Mouse (Mus musculus) midbrain, embryonic 10.5 days (tissue): Measurements from ENCODE around the gene N4bp2. TPM values are rescaled to one million over a fixed set of nuclear protein-coding genes. Genes with fewer than 3 reads are reported as not detected.

Experiments
- DNase-seq: peaks from one replicate; pipeline ENCODE4 v3.0.0-alpha.2; 2017; ENCODE audit warnings: low spot score
- H3K27ac ChIP-seq: fragments of 300-500 bp; sonication (generic); replicated peaks from 2 replicates; pipeline ENCODE4 v1.5.1; 2016; ENCODE audit warnings: mild to moderate bottlenecking
- H3K27me3 ChIP-seq: fragments of 300-500 bp; sonication (generic); 2 replicates; pipeline ENCODE4 v1.6.1; 2016; ENCODE audit warnings: low read depth, mild to moderate bottlenecking; ENCODE audit not compliant: poor library complexity, severe bottlenecking
- H3K36me3 ChIP-seq: fragments of 300-500 bp; sonication (generic); 2 replicates; pipeline ENCODE4 v1.6.1; 2016; ENCODE audit warnings: mild to moderate bottlenecking, moderate library complexity
- H3K4me1 ChIP-seq: fragments of 300-500 bp; sonication (generic); 2 replicates; pipeline ENCODE4 v1.6.1; 2016
- H3K4me3 ChIP-seq: fragments of 300-500 bp; sonication (generic); 2 replicates; pipeline ENCODE4 v1.5.1; 2016; ENCODE audit warnings: mild to moderate bottlenecking, moderate library complexity
- H3K9me3 ChIP-seq: fragments of 300-500 bp; sonication (generic); replicated peaks from 2 replicates; pipeline ENCODE4 v1.6.1; 2016; ENCODE audit warnings: mild to moderate bottlenecking
- WGBS: fragments of 180-500 bp; shearing (Covaris S2); methylation state at CpG from one replicate; pipeline ENCODE4 v1.1.7; 2016; 5-methylcytosine and 5-hydroxymethylcytosine counted together
- polyA plus RNA-seq: library from polyadenylated mRNA; unstranded; fragments of >200 nt; fragmentation: Nextera tagmentation; extraction: Ambion mirVana; gene quantifications from 2 replicates; pipeline ENCODE4 v1.2.1, GENCODE M21; 2016

Gene N4bp2
- polyA plus RNA-seq, 1 experiment from 2014 or later, result 30.4 TPM

GRCm38 (mm10) chr5:65862217-65862927 is 99.1 kb downstream of the N4bp2 start:
- 88% methylated on average over 7 of the region's 7 CpGs for whole genome bisulfite sequencing
- no peaks in the 10 kb centered on the region for H3K36me3 ChIP-seq
- H3K27ac ChIP-seq, result no peak overlapping the region
- H3K9me3 ChIP-seq, result 0 out of 2 replicates have a peak, but pooled peaks cover 4% of the 10 kb centered on the region
- H3K4me1 ChIP-seq, result 0 out of 2 replicates have a peak, but pooled peaks cover 9% of the 10 kb centered on the region
- no peak overlapping the region for H3K4me3 ChIP-seq
- H3K27me3 ChIP-seq, result no peaks in the 10 kb centered on the region
- no peak for DNase-seq

- H3K4me3 ChIP-seq, result no peak overlapping the region
- H3K4me1 ChIP-seq, result 0 out of 2 replicates have a peak, but pooled peaks cover 4% of the 10 kb centered on the region
- 86% methylated on average over 12 of the region's 12 CpGs for WGBS
- H3K9me3 ChIP-seq, result 0 out of 2 replicates have a peak, but pooled peaks cover 4% of the 10 kb centered on the region
- no peaks in the 10 kb centered on the region for H3K36me3 ChIP-seq
- DNase-seq, result no peak
- no peaks in the 10 kb centered on the region for H3K27me3 ChIP-seq
- no peak overlapping the region for H3K27ac ChIP-seq
Measured at GRCm38 (mm10) chr5:65863349-65863749, 100.0 kb downstream of the N4bp2 start.

- H3K36me3 ChIP-seq, result no peaks in the 10 kb centered on the region
- 96% methylated on average over 7 of the region's 7 CpGs for WGBS
- no peaks in the 10 kb centered on the region for H3K4me1 ChIP-seq
- H3K27me3 ChIP-seq, result no peaks in the 10 kb centered on the region
- no peak overlapping the region for H3K27ac ChIP-seq
- no peak for DNase-seq
- H3K9me3 ChIP-seq, result 0 out of 2 replicates have a peak, but pooled peaks cover 4% of the 10 kb centered on the region
- no peak overlapping the region for H3K4me3 ChIP-seq
Measured at GRCm38 (mm10) chr5:65864486-65864885, 101.2 kb downstream of the N4bp2 start.

DNA sequence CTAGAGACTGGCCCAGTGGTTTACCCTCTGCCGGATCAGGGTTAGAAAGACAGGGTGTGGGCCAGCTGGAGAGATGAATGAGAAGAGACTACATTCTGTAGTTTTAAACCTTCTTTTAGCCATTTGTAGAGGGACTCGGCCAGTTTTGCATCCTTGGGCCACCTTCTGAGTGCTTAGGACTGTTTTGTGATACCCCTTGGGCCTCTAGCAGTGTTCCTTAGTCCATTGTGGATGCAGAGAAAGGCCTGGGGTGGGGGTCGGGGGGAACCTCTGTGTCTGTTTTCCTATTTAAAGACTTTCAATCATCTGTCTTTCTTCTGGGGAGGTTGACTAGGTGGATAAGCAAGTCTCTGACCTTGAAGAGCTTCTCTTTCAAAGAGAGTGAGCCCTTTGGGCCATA is 101.6 kb downstream of the N4bp2 start:
- no peaks in the 10 kb centered on the region for H3K27me3 ChIP-seq
- no peak for DNase-seq
- no peak overlapping the region for H3K4me3 ChIP-seq
- no peaks in the 10 kb centered on the region for H3K36me3 ChIP-seq
- 90% methylated on average over 3 of the region's 3 CpGs for whole genome bisulfite sequencing
- 0 out of 2 replicates have a peak, but pooled peaks cover 4% of the 10 kb centered on the region for H3K9me3 ChIP-seq
- H3K4me1 ChIP-seq, result no peaks in the 10 kb centered on the region
- no peak overlapping the region for H3K27ac ChIP-seq

DNA sequence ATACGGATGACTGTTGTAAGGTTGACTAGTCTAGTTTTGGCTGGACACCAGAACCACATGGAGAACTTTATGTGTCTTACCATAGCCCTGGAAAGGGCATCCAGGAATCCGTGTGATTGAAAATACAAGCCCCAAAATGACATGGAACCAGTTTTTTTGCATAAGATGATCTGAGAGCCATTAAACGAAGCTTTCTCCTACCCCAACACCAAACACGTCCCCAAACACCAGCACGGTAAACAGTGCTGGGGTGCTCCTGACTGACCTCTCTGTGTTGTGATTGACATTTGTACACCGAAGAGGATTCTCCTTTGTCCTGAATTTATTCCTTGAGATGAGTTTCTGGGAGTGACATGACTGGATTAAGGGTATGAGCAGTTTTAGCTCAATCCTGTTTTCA is 103.3 kb downstream of the N4bp2 start:
- H3K36me3 ChIP-seq, result no peaks in the 10 kb centered on the region
- no peaks in the 10 kb centered on the region for H3K4me1 ChIP-seq
- H3K27ac ChIP-seq, result no peak overlapping the region
- WGBS, result 92% methylated on average over 6 of the region's 6 CpGs
- no peaks in the 10 kb centered on the region for H3K27me3 ChIP-seq
- no peak for DNase-seq
- no peak overlapping the region for H3K4me3 ChIP-seq
- 0 out of 2 replicates have a peak, but pooled peaks cover 4% of the 10 kb centered on the region for H3K9me3 ChIP-seq

- WGBS, result 90% methylated on average over 7 of the region's 7 CpGs
- DNase-seq, result no peak
- no peaks in the 10 kb centered on the region for H3K9me3 ChIP-seq
- H3K4me3 ChIP-seq, result no peak overlapping the region
- H3K36me3 ChIP-seq, result no peaks in the 10 kb centered on the region
- no peaks in the 10 kb centered on the region for H3K4me1 ChIP-seq
- no peaks in the 10 kb centered on the region for H3K27me3 ChIP-seq
- H3K27ac ChIP-seq, result no peak overlapping the region
Measured at GRCm38 (mm10) chr5:65867380-65868116, 104.2 kb downstream of the N4bp2 start.

DNA sequence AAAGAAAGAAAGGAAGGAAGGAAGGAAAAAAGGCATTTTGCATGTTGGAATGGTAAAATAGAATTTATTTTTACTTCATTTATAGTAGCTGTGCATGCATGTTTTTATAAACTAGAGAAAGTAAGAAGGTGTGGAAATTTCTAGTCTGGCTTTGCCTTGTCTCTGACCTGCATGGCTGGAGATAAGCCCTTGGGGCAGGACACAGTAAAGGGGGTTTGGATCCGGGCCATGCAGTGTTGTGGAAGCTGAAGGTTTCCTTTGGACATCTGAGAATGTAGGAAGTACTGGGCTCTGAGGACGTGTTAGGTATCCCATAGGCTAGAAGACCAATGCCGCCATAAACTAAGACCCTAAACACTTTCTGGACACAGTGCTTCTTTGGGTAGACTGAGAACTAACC is 105.1 kb downstream of the N4bp2 start:
- H3K36me3 ChIP-seq, result no peaks in the 10 kb centered on the region
- no peaks in the 10 kb centered on the region for H3K4me1 ChIP-seq
- no peaks in the 10 kb centered on the region for H3K27me3 ChIP-seq
- H3K4me3 ChIP-seq, result no peak overlapping the region
- no peaks in the 10 kb centered on the region for H3K9me3 ChIP-seq
- no peak for DNase-seq
- no peak overlapping the region for H3K27ac ChIP-seq
- 75% methylated on average over 3 of the region's 3 CpGs for WGBS

- H3K4me3 ChIP-seq, result no peak overlapping the region
- no peaks in the 10 kb centered on the region for H3K27me3 ChIP-seq
- DNase-seq, result no peak
- H3K4me1 ChIP-seq, result no peaks in the 10 kb centered on the region
- H3K9me3 ChIP-seq, result no peaks in the 10 kb centered on the region
- no peak overlapping the region for H3K27ac ChIP-seq
- H3K36me3 ChIP-seq, result no peaks in the 10 kb centered on the region
- WGBS, result 93% methylated on average over 4 of the region's 4 CpGs
Measured at GRCm38 (mm10) chr5:65869660-65870059, 106.3 kb downstream of the N4bp2 start.

- Histone ChIP-seq H3K4me3 (no peak overlapping the region), H3K4me1 (no peaks in the 10 kb centered on the region), H3K27me3 (no peaks in the 10 kb centered on the region), H3K27ac (no peak overlapping the region), H3K9me3 (no peaks in the 10 kb centered on the region), H3K36me3 (no peaks in the 10 kb centered on the region)
- no peak for DNase-seq
- 91% methylated on average over 13 of the region's 13 CpGs for WGBS
Measured at GRCm38 (mm10) chr5:65871276-65871875, 108.1 kb downstream of the N4bp2 start.

DNA sequence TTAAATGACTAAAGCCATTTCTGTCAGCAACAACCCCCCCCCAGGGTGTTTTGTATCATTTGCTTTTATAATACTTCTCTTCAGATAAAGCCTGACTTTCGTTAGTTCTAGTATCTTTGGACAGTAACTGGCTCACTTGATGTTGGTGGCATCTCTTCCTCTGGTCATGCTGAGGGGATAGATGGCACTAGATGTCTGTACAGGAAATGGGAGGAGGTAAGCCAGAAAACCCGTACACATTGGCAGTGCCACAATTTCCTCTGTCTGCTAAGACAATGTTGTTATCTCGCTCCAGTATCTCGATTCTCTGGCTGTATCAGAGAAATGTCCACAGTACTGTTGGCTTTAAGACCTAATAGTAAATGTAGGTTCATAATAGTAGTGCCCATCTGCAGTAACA is 109.9 kb downstream of the N4bp2 start:
- no peak overlapping the region for H3K27ac ChIP-seq
- no peak for DNase-seq
- H3K4me3 ChIP-seq, result no peak overlapping the region
- no peaks in the 10 kb centered on the region for H3K27me3 ChIP-seq
- no peaks in the 10 kb centered on the region for H3K9me3 ChIP-seq
- H3K36me3 ChIP-seq, result no peaks in the 10 kb centered on the region
- H3K4me1 ChIP-seq, result no peaks in the 10 kb centered on the region
- 91% methylated on average over 4 of the region's 4 CpGs for WGBS

GRCm38 (mm10) chr5:65875269-65875668 is 111.9 kb downstream of the N4bp2 start:
- 90% methylated on average over 7 of the region's 7 CpGs for WGBS
- no peak for DNase-seq
- H3K9me3 ChIP-seq, result no peaks in the 10 kb centered on the region

DNA sequence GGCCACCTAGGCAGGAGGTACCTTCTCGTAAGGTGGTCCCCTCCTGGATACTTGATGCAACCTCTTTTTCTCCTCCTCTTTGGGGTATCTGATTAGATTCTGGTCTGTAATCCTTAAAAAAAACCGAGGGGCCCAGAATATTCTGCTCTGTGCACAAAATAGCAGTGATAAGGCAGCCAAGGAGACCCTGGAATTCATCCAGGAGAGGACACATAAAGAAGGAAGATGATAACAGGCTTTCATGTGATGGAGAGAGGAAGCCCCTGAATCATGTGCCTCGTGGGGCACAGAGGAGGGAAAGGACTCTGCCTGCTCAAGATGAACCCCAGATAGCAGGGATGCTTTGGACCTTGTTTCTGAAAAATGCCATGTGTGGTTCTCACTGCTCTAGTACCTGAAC is 115.0 kb downstream of the N4bp2 start:
- Histone ChIP-seq H3K9me3 (no peaks in the 10 kb centered on the region), H3K27me3 (no peaks in the 10 kb centered on the region), H3K4me3 (no peak overlapping the region), H3K36me3 (no peaks in the 10 kb centered on the region), H3K27ac (no peak overlapping the region), H3K4me1 (no peaks in the 10 kb centered on the region; the same call in 1 of the 2 replicates)
- DNase-seq, result no peak
- WGBS, result 72% methylated on average over 3 of the region's 3 CpGs

More at GRCm38 (mm10) chr5:65875269-65875668, 111.9 kb downstream of the N4bp2 start:
- Histone ChIP-seq H3K27me3 (no peaks in the 10 kb centered on the region), H3K4me1 (no peaks in the 10 kb centered on the region), H3K36me3 (no peaks in the 10 kb centered on the region), H3K27ac (no peak overlapping the region), H3K4me3 (no peak overlapping the region)
